Mouse (Mus musculus) cerebellum, adult 2 months (tissue): ENCODE measurements around the gene Sema5a.

ENCODE experiments used
- CTCF ChIP-seq: fragments of 200-500 bp; IDR thresholded peaks from 2 replicates; pipeline ENCODE4 v1.5.1; 2011; ENCODE audit warnings: low read depth, mild to moderate bottlenecking, control low read depth, low read length, moderate library complexity, borderline replicate concordance; ENCODE audit not compliant: insufficient read depth
- POLR2A ChIP-seq: fragments of 200-500 bp; IDR thresholded peaks from 2 replicates; pipeline ENCODE4 v1.6.1; 2011; ENCODE audit warnings: low read length, control low read depth, borderline replicate concordance; ENCODE audit not compliant: insufficient read depth

DNA sequence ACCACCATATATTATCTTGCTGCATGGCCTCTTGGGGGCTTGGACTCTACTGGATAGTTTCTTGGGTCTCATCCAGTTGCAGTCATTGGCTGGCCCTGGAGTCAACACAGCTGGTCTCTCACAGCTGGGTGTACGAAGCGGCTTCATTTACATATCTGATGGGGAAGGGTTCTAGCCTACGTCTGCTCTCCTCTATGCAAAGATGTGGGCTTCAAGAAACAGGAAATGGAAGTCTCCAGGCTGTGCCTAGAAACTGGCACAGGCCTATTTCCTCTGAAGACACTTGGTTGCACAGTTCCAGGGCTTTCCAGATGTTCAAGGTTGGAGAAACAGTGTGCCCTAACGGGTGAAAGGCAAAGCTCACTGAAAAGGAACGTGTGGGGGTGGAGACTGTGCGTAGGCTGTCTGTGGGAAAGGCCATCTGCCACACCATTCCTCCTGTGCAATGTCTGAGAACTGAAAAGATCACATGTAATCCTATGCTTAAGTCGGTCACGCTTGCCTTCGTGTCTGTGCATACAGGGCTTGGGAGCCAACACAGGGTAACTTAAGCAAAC lies 20.8 kb downstream of the Sema5a start:
- TF ChIP-seq CTCF (no peak), POLR2A (no peak)
